Mouse (Mus musculus) hindbrain, embryonic 16.5 days (tissue): ENCODE results near the gene Gm42791. TPM values are rescaled to one million over a fixed set of nuclear protein-coding genes. Genes with fewer than 3 reads are reported as not detected.

ENCODE experiments used
- ATAC-seq: fragments of 200-750 bp; cut with Nextera tagmentation; 2 replicates; pipeline ENCODE4 v1.8.0; 2017; ENCODE audit warnings: moderate TSS enrichment, moderate library complexity
- H3K27ac ChIP-seq: fragments of 300-500 bp; sonication (generic); 2 replicates; pipeline ENCODE4 v1.5.1; 2014; ENCODE audit warnings: low read depth, mild to moderate bottlenecking, control low read depth, low read length, moderate library complexity
- H3K27me3 ChIP-seq: fragments of 300-500 bp; sonication (generic); replicated peaks from 2 replicates; pipeline ENCODE4 v1.6.1; 2014; ENCODE audit warnings: low read length; ENCODE audit not compliant: control insufficient read depth, insufficient read depth
- H3K36me3 ChIP-seq: fragments of 300-500 bp; sonication (generic); 2 replicates; pipeline ENCODE4 v1.6.1; 2014; ENCODE audit warnings: mild to moderate bottlenecking, low read length, moderate library complexity, mixed read lengths; ENCODE audit not compliant: control insufficient read depth, insufficient read depth
- H3K4me1 ChIP-seq: fragments of 300-500 bp; sonication (generic); 2 replicates; pipeline ENCODE4 v1.6.1; 2014; ENCODE audit warnings: low read depth, low read length; ENCODE audit not compliant: control insufficient read depth, insufficient read depth
- H3K4me2 ChIP-seq: fragments of 300-500 bp; sonication (generic); 2 replicates; pipeline ENCODE4 v1.6.1; 2014; ENCODE audit warnings: mild to moderate bottlenecking, low read length, control low read depth, moderate library complexity
- H3K4me3 ChIP-seq: fragments of 300-500 bp; sonication (generic); 2 replicates; pipeline ENCODE4 v1.5.1; 2014; ENCODE audit warnings: mild to moderate bottlenecking, low read length, control low read depth, moderate library complexity
- H3K9ac ChIP-seq: fragments of 300-500 bp; sonication (generic); 2 replicates; pipeline ENCODE4 v1.6.1; 2014; ENCODE audit warnings: low read depth, mild to moderate bottlenecking, control low read depth, low read length, moderate library complexity
- H3K9me3 ChIP-seq: fragments of 300-500 bp; sonication (generic); 2 replicates; pipeline ENCODE4 v1.6.1; 2014; ENCODE audit warnings: mild to moderate bottlenecking, low read length, moderate library complexity; ENCODE audit not compliant: control insufficient read depth
- WGBS: fragments of 180-500 bp; shearing (Covaris S2); extraction: QIAGEN DNeasy Blood & Tissue Kit; methylation state at CpG from one replicate; pipeline ENCODE4 v1.1.7; 2014; 5-methylcytosine and 5-hydroxymethylcytosine counted together
- polyA plus RNA-seq: library from polyadenylated mRNA; unstranded; fragments of >200 nt; fragmentation: Nextera tagmentation; extraction: Ambion mirVana; gene quantifications from 2 replicates; pipeline ENCODE4 v1.2.1, GENCODE M21; 2015

Gm42791 gene
- polyA plus RNA-seq, 1 experiment from 2014 or later, result 5.3 TPM

GRCm38 (mm10) chr5:148942305-148942704, 52.6 kb downstream of the Gm42791 start:
- Histone ChIP-seq H3K9me3 (0 out of 2 replicates have a peak, but pooled peaks cover 2% of the 10 kb centered on the region), H3K27me3 (no peaks in the 10 kb centered on the region), H3K4me2 (no peak overlapping the region), H3K27ac (no peak overlapping the region), H3K4me1 (no peaks in the 10 kb centered on the region), H3K9ac (no peak overlapping the region), H3K4me3 (no peak overlapping the region), H3K36me3 (no peaks in the 10 kb centered on the region)
- ATAC-seq, result no peak
- WGBS, result 93% methylated on average over 6 of the region's 6 CpGs

GRCm38 (mm10) chr5:148941867-148942266, 53.1 kb downstream of the Gm42791 start:
- H3K9ac ChIP-seq, result no peak overlapping the region
- H3K27ac ChIP-seq, result no peak overlapping the region
- H3K4me1 ChIP-seq, result no peaks in the 10 kb centered on the region
- H3K4me2 ChIP-seq, result no peak overlapping the region
- H3K27me3 ChIP-seq, result no peaks in the 10 kb centered on the region
- 0 out of 2 replicates have a peak, but pooled peaks cover 2% of the 10 kb centered on the region for H3K9me3 ChIP-seq
- WGBS, result 54% methylated on average over 10 of the region's 10 CpGs
- no peaks in the 10 kb centered on the region for H3K36me3 ChIP-seq
- no peak overlapping the region for H3K4me3 ChIP-seq
- peak; percentile 61 for ATAC-seq

- no peak for ATAC-seq
Measured at GRCm38 (mm10) chr5:148939948-148940382, 55.0 kb downstream of the Gm42791 start.

GRCm38 (mm10) chr5:148936516-148936951, 58.4 kb downstream of the Gm42791 start:
- no peaks in the 10 kb centered on the region for H3K4me1 ChIP-seq
- H3K36me3 ChIP-seq, result no peaks in the 10 kb centered on the region
- H3K4me3 ChIP-seq, result no peak overlapping the region
- no peaks in the 10 kb centered on the region for H3K9me3 ChIP-seq
- WGBS, result 92% methylated on average over 3 of the region's 3 CpGs
- ATAC-seq, result no peak
- H3K4me2 ChIP-seq, result no peak overlapping the region
- H3K27me3 ChIP-seq, result no peaks in the 10 kb centered on the region
- no peak overlapping the region for H3K9ac ChIP-seq
- H3K27ac ChIP-seq, result no peak overlapping the region

More at GRCm38 (mm10) chr5:148939948-148940382, 55.0 kb downstream of the Gm42791 start:
- Histone ChIP-seq H3K36me3 (no peaks in the 10 kb centered on the region), H3K27me3 (no peaks in the 10 kb centered on the region), H3K4me3 (no peak overlapping the region), H3K27ac (no peak overlapping the region), H3K9me3 (0 out of 2 replicates have a peak, but pooled peaks cover 2% of the 10 kb centered on the region), H3K4me1 (no peaks in the 10 kb centered on the region), H3K4me2 (no peak overlapping the region), H3K9ac (no peak overlapping the region)
- whole genome bisulfite sequencing, result 73% methylated on average over 11 of the region's 11 CpGs

- no peak for ATAC-seq
- no peaks in the 10 kb centered on the region for H3K9me3 ChIP-seq
- 91% methylated on average over 6 of the region's 6 CpGs for WGBS
Measured at GRCm38 (mm10) chr5:148935871-148936270, 59.1 kb downstream of the Gm42791 start.

GRCm38 (mm10) chr5:148935071-148935821, 59.7 kb downstream of the Gm42791 start:
- Histone ChIP-seq H3K4me1 (no peaks in the 10 kb centered on the region), H3K27me3 (no peaks in the 10 kb centered on the region), H3K36me3 (no peaks in the 10 kb centered on the region), H3K27ac (no peak overlapping the region), H3K4me2 (no peak overlapping the region), H3K9ac (no peak overlapping the region), H3K4me3 (no peak overlapping the region), H3K9me3 (no peaks in the 10 kb centered on the region)
- 56% methylated on average over 7 of the region's 7 CpGs for WGBS
- ATAC-seq, result no peak

More at GRCm38 (mm10) chr5:148935871-148936270, 59.1 kb downstream of the Gm42791 start:
- Histone ChIP-seq H3K4me2 (no peak overlapping the region), H3K4me3 (no peak overlapping the region), H3K27ac (no peak overlapping the region), H3K27me3 (no peaks in the 10 kb centered on the region), H3K9ac (no peak overlapping the region), H3K36me3 (no peaks in the 10 kb centered on the region), H3K4me1 (no peaks in the 10 kb centered on the region)

- no peak for ATAC-seq
- H3K4me2 ChIP-seq, result no peak overlapping the region
- H3K36me3 ChIP-seq, result no peaks in the 10 kb centered on the region
- H3K27ac ChIP-seq, result no peak overlapping the region
- H3K9me3 ChIP-seq, result no peaks in the 10 kb centered on the region
- no peaks in the 10 kb centered on the region for H3K4me1 ChIP-seq
- H3K27me3 ChIP-seq, result no peaks in the 10 kb centered on the region
- WGBS, result 44% methylated on average over 6 of the region's 6 CpGs
- H3K9ac ChIP-seq, result no peak overlapping the region
- H3K4me3 ChIP-seq, result no peak overlapping the region
Measured at GRCm38 (mm10) chr5:148934457-148934856, 60.5 kb downstream of the Gm42791 start.

- no peaks in the 10 kb centered on the region for H3K9me3 ChIP-seq
- WGBS, result 76% methylated on average over 8 of the region's 8 CpGs
- no peak overlapping the region for H3K4me3 ChIP-seq
- H3K4me1 ChIP-seq, result peaks cover 4% of the 10 kb centered on the region; the same call in 1 of the 2 replicates
- no peak overlapping the region for H3K4me2 ChIP-seq
- H3K27me3 ChIP-seq, result no peaks in the 10 kb centered on the region
- no peak overlapping the region for H3K9ac ChIP-seq
- H3K36me3 ChIP-seq, result no peaks in the 10 kb centered on the region
- no peak overlapping the region for H3K27ac ChIP-seq
- ATAC-seq, result no peak
Measured at GRCm38 (mm10) chr5:148933767-148934166, 61.2 kb downstream of the Gm42791 start.

- ATAC-seq, result no peak
- H3K27me3 ChIP-seq, result no peaks in the 10 kb centered on the region
- no peaks in the 10 kb centered on the region for H3K9me3 ChIP-seq
- H3K36me3 ChIP-seq, result no peaks in the 10 kb centered on the region
- H3K27ac ChIP-seq, result no peak overlapping the region
- no peak overlapping the region for H3K4me2 ChIP-seq
- peaks cover 6% of the 10 kb centered on the region; the same call in 1 of the 2 replicates for H3K4me1 ChIP-seq
- 94% methylated on average over 1 of the region's 1 CpGs for WGBS
- no peak overlapping the region for H3K4me3 ChIP-seq
- no peak overlapping the region for H3K9ac ChIP-seq
Measured at GRCm38 (mm10) chr5:148931301-148931700, 63.6 kb downstream of the Gm42791 start.
